Mouse (Mus musculus) forebrain, embryonic 12.5 days (tissue): ENCODE data around the gene Hipk4. TPM values are rescaled to one million over a fixed set of nuclear protein-coding genes. Genes with fewer than 3 reads are reported as not detected.

ENCODE experiments used
- ATAC-seq: fragments of 200-750 bp; cut with Nextera tagmentation; 2 replicates; pipeline ENCODE4 v1.8.0; 2017; ENCODE audit warnings: moderate TSS enrichment; ENCODE audit not compliant: low FRiP score
- H3K27ac ChIP-seq: fragments of 300-500 bp; sonication (generic); 2 replicates; pipeline ENCODE4 v1.5.1; 2016; ENCODE audit warnings: mild to moderate bottlenecking
- H3K27me3 ChIP-seq: fragments of 300-500 bp; sonication (generic); 2 replicates; pipeline ENCODE4 v1.6.1; 2016; ENCODE audit warnings: mild to moderate bottlenecking
- H3K36me3 ChIP-seq: fragments of 300-500 bp; sonication (generic); replicated peaks from 2 replicates; pipeline ENCODE4 v1.6.1; 2016; ENCODE audit warnings: mild to moderate bottlenecking
- H3K4me1 ChIP-seq: fragments of 300-500 bp; sonication (generic); 2 replicates; pipeline ENCODE4 v1.6.1; 2016
- H3K4me2 ChIP-seq: fragments of 300-500 bp; sonication (generic); 2 replicates; pipeline ENCODE4 v1.6.1; 2016; ENCODE audit warnings: mild to moderate bottlenecking, moderate library complexity
- H3K4me3 ChIP-seq: fragments of 300-500 bp; sonication (generic); replicated peaks from 2 replicates; pipeline ENCODE4 v1.5.1; 2016; ENCODE audit warnings: mild to moderate bottlenecking
- H3K9ac ChIP-seq: fragments of 300-500 bp; sonication (generic); 2 replicates; pipeline ENCODE4 v1.6.1; 2016; ENCODE audit warnings: mild to moderate bottlenecking
- H3K9me3 ChIP-seq: fragments of 300-500 bp; sonication (generic); 2 replicates; pipeline ENCODE4 v1.6.1; 2016
- WGBS: fragments of 180-500 bp; shearing (Covaris S2); methylation state at CpG from one replicate; pipeline ENCODE4 v1.1.7; 2016; 5-methylcytosine and 5-hydroxymethylcytosine counted together
- polyA plus RNA-seq: library from polyadenylated mRNA; unstranded; fragments of >200 nt; fragmentation: Nextera tagmentation; extraction: Ambion mirVana; gene quantifications from 2 replicates; pipeline ENCODE4 v1.2.1, GENCODE M21; 2016

The Hipk4 gene
- 0.26 and 0.57 TPM in 2 replicates for polyA plus RNA-seq

DNA sequence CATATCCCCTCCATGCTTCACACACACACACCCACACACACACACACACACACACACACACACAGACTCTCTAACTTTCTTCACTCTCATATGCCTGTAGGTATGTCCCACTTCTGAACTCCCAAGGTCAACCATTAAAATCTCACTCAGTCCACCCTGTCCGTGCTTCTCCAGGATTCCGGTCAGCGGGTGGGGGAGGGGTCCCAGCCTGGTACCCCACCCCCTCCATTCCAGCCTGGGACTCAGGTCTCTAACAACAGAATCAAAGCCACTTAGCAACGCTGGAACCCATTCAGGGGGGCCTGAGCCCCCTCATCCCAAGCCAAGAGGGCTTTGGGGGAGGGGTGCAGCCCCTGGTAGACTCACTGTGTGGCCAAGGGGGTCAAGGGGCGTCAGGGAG lies at the start of gene Hipk4:
Gene Hipk4 (plus strand): TSS at position 301 of the 400 bp plus-strand sequence.
- H3K36me3 ChIP-seq, result no peaks in the 10 kb centered on the region
- no peak within 1 kb of the TSS for H3K4me2 ChIP-seq
- 0 out of 2 replicates have a peak, but pooled peaks cover 4% of the 10 kb centered on the region for H3K4me1 ChIP-seq
- no peaks in the 10 kb centered on the region for H3K9me3 ChIP-seq
- no peak within 1 kb of the TSS for H3K4me3 ChIP-seq
- 61% methylated on average over 5 of the region's 5 CpGs for WGBS
- H3K27me3 ChIP-seq, result no peaks in the 10 kb centered on the region
- ATAC-seq, result no peak
- no peak within 1 kb of the TSS for H3K9ac ChIP-seq
- H3K27ac ChIP-seq, result no peak within 1 kb of the TSS

- peak overlapping the region; percentile 94 for H3K27ac ChIP-seq
- peak overlapping the region; percentile 73 for H3K4me3 ChIP-seq
- H3K4me2 ChIP-seq, result peak overlapping the region; percentile 75
- H3K9ac ChIP-seq, result peak overlapping the region; percentile 62
- ATAC-seq, result no peak; the same call in 1 of the 2 replicates
- WGBS, result under 1% methylated on average over 34 of the region's 34 CpGs
- H3K27me3 ChIP-seq, result no peaks in the 10 kb centered on the region
- H3K36me3 ChIP-seq, result peaks cover 22% of the 10 kb centered on the region
- peaks cover 4% of the 10 kb centered on the region for H3K4me1 ChIP-seq
- H3K9me3 ChIP-seq, result no peaks in the 10 kb centered on the region
Measured at GRCm38 (mm10) chr7:27473835-27474489, 49.1 kb upstream of the Hipk4 start.

DNA sequence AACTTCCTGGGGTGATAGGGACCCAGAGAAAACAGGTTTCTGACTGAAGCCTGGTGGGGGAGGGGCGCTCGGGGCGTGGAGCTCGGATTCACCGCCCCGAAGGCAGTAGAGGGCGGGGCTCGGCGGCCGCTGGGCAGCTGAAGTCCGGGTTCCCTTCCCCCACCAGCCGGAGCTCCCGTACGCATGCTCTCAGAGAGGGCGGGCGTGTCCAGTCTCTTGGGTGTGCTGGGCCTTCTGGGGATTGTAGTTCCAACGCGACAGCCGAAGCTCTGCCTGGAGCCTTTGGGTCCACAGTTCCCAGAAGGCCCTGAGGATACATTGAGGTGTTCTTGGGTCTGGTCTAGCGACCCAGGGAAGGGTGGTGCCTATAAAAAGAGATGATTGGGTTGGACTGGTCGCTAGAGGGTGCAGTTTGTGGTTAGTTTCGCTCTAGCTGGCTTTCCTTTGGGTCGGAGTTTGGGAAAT lies 48.5 kb upstream of the Hipk4 start:
- peak overlapping the region; percentile 62 for H3K9ac ChIP-seq
- peak overlapping the region; percentile 75 for H3K4me2 ChIP-seq
- no peaks in the 10 kb centered on the region for H3K9me3 ChIP-seq
- H3K27me3 ChIP-seq, result no peaks in the 10 kb centered on the region
- peak; percentile 91 for ATAC-seq
- H3K4me3 ChIP-seq, result peak overlapping the region; percentile 73
- peak overlapping the region; percentile 94 for H3K27ac ChIP-seq
- peaks cover 22% of the 10 kb centered on the region for H3K36me3 ChIP-seq
- WGBS, result under 1% methylated on average over 23 of the region's 23 CpGs
- H3K4me1 ChIP-seq, result peaks cover 4% of the 10 kb centered on the region

DNA sequence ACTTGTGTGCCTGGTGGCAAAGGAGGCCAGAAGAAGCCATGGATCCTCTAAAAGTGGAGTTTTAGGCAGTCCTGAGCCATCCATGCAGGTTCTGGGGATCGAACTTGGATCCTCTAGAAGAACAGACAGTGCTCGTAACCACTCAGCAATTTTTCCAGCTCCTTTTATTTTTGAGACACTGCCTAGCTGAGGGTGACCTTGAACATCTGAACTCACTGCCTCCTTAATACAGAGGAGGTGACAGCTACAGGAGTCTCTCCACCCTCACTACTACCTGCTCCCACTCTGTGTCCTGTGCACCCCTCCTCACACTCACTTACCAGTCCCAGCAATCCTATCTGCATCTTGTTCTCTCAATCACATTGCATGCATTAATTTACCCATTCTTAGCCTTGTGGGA lies 47.5 kb upstream of the Hipk4 start:
- Histone ChIP-seq H3K9ac (no peak overlapping the region), H3K4me2 (no peak overlapping the region), H3K27ac (no peak overlapping the region), H3K27me3 (0 out of 2 replicates have a peak, but pooled peaks cover 2% of the 10 kb centered on the region), H3K36me3 (peaks cover 22% of the 10 kb centered on the region), H3K4me3 (no peak overlapping the region), H3K4me1 (peaks cover 4% of the 10 kb centered on the region), H3K9me3 (no peaks in the 10 kb centered on the region)
- WGBS, result 97% methylated on average over 2 of the region's 2 CpGs
- no peak for ATAC-seq

DNA sequence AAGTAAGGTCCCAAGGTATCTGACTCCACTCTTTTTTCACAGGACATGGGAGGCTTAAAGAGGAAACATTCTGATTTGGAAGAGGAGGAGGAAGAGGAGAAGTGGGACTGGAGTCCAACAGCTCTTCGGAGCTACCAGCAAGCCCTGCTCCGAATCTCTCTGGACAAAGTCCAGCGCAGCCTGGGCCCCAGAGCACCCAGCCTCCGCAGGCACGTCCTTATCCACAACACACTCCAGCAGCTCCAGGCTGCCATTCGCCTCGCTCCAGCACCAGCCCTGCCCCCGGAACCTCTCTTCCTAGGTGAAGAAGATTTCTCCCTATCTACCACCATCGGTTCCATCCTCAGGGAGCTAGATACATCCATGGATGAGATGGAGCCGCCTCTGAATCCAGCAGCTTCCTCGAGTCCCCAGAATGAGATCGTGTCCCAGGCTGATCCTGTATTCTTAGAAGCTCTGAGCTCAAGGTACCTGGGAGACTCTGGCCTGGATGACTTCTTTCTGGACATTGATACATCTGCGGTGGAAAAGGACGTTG lies 46.9 kb upstream of the Hipk4 start:
- WGBS, result 95% methylated on average over 14 of the region's 14 CpGs
- no peak overlapping the region for H3K9ac ChIP-seq
- ATAC-seq, result no peak

GRCm38 (mm10) chr7:27478561-27478960 lies 44.5 kb upstream of the Hipk4 start:
- H3K27me3 ChIP-seq, result 0 out of 2 replicates have a peak, but pooled peaks cover 2% of the 10 kb centered on the region
- peaks cover 22% of the 10 kb centered on the region for H3K36me3 ChIP-seq
- H3K9me3 ChIP-seq, result no peaks in the 10 kb centered on the region
- peaks cover 11% of the 10 kb centered on the region for H3K4me1 ChIP-seq
- no peak for ATAC-seq
- H3K4me3 ChIP-seq, result no peak overlapping the region
- WGBS, result 89% methylated on average over 7 of the region's 7 CpGs
- H3K9ac ChIP-seq, result no peak overlapping the region
- H3K4me2 ChIP-seq, result no peak overlapping the region
- no peak overlapping the region for H3K27ac ChIP-seq

More for the DNA sequence above, 46.9 kb upstream of the Hipk4 start:
- Histone ChIP-seq H3K27ac (no peak overlapping the region), H3K4me1 (peaks cover 6% of the 10 kb centered on the region), H3K9me3 (no peaks in the 10 kb centered on the region), H3K4me3 (no peak overlapping the region), H3K4me2 (no peak overlapping the region), H3K36me3 (peaks cover 22% of the 10 kb centered on the region), H3K27me3 (0 out of 2 replicates have a peak, but pooled peaks cover 2% of the 10 kb centered on the region)

GRCm38 (mm10) chr7:27479750-27480149 lies 43.3 kb upstream of the Hipk4 start:
- 0 out of 2 replicates have a peak, but pooled peaks cover 2% of the 10 kb centered on the region for H3K27me3 ChIP-seq
- H3K4me1 ChIP-seq, result peaks cover 11% of the 10 kb centered on the region
- peaks cover 22% of the 10 kb centered on the region for H3K36me3 ChIP-seq
- H3K4me3 ChIP-seq, result no peak overlapping the region
- H3K9ac ChIP-seq, result no peak overlapping the region
- WGBS, result 74% methylated on average over 1 of the region's 1 CpGs
- H3K4me2 ChIP-seq, result no peak overlapping the region
- ATAC-seq, result no peak
- H3K27ac ChIP-seq, result no peak overlapping the region
- no peaks in the 10 kb centered on the region for H3K9me3 ChIP-seq

- peaks cover 22% of the 10 kb centered on the region for H3K36me3 ChIP-seq
- 0 out of 2 replicates have a peak overlapping the region, but pooled peaks have one; percentile 47 for H3K27ac ChIP-seq
- 68% methylated on average over 3 of the region's 3 CpGs for WGBS
Measured at GRCm38 (mm10) chr7:27480506-27480905, 42.6 kb upstream of the Hipk4 start.

DNA sequence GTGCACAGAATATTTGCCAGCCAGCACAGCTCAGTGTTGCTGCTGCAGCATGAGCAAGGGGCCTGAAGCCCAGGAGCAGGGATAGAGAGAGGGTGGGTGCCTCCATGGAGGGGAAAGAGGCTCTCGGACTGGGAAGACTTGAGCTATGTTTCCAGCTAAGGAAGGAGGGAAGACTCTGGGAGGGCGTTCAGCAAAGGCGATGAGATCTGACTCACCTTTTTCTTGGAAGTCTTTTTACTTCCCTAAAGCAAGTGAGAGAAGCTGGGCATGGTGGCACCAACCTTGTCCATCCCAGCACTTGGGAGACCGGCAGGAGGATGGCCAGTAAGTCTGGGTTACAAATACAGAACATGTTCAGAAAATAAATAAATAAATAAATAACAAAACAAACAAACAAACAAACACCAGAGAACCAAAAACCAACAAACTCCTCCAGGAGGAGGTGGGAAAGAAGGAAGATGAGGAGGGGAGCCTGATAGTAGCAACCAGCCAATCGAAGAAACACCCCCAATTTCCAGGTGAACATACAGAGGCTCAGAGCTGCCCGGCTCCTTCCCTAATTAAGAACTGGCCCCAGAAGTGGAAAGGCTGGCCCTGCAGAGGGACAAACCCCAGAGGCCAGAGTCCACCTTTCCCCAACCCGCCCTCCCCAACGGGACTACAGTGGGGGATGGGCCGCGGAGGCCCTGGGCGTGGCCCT lies 42.0 kb upstream of the Hipk4 start:
- WGBS, result 10% methylated on average over 10 of the region's 11 CpGs
- ATAC-seq, result no peak

More at GRCm38 (mm10) chr7:27480506-27480905, 42.6 kb upstream of the Hipk4 start:
- Histone ChIP-seq H3K4me3 (no peak overlapping the region), H3K4me1 (peaks cover 11% of the 10 kb centered on the region), H3K9me3 (no peaks in the 10 kb centered on the region), H3K4me2 (no peak overlapping the region), H3K9ac (no peak overlapping the region), H3K27me3 (0 out of 2 replicates have a peak, but pooled peaks cover 6% of the 10 kb centered on the region)
- ATAC-seq, result no peak

GRCm38 (mm10) chr7:27481627-27481969 lies 41.5 kb upstream of the Hipk4 start:
- peak overlapping the region; percentile 62 for H3K4me2 ChIP-seq
- peaks cover 14% of the 10 kb centered on the region for H3K4me1 ChIP-seq
- H3K36me3 ChIP-seq, result peaks cover 14% of the 10 kb centered on the region
- WGBS, result 0% methylated on average over 6 of the region's 12 CpGs
- H3K27ac ChIP-seq, result peak overlapping the region; percentile 50; the same call in 1 of the 2 replicates
- H3K9me3 ChIP-seq, result no peaks in the 10 kb centered on the region
- ATAC-seq, result peak; percentile 80
- peak overlapping the region; percentile 33 for H3K4me3 ChIP-seq
- 0 out of 2 replicates have a peak, but pooled peaks cover 7% of the 10 kb centered on the region for H3K27me3 ChIP-seq
- H3K9ac ChIP-seq, result peak overlapping the region; percentile 50

More for the DNA sequence above, 42.0 kb upstream of the Hipk4 start:
- H3K4me1 ChIP-seq, result peaks cover 11% of the 10 kb centered on the region
- no peaks in the 10 kb centered on the region for H3K9me3 ChIP-seq
- peak overlapping the region; percentile 62 for H3K4me2 ChIP-seq
- peak overlapping the region; percentile 50 for H3K9ac ChIP-seq
- 0 out of 2 replicates have a peak, but pooled peaks cover 7% of the 10 kb centered on the region for H3K27me3 ChIP-seq
- peak overlapping the region; percentile 50; the same call in 1 of the 2 replicates for H3K27ac ChIP-seq
- peak overlapping the region; percentile 33 for H3K4me3 ChIP-seq
- peaks cover 19% of the 10 kb centered on the region for H3K36me3 ChIP-seq

DNA sequence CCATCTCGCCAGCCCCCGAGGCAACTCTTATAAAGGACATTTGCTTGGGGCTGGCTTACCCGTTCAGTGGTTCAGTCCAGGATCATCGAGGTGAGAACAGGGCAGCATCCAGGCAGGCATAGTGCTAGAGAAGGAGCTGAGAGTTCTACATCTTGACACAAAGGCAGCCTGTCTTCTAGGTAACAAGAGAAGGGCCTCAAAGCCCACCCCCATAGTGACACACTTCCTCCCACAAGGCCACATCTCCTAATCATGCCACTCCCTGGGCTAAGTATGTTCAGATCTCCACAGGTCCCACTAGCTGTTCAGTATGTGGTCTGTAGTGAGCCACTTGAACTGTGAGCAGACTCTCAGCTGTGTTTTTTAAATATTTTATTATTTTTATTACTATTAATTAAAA lies 39.2 kb upstream of the Hipk4 start:
- Histone ChIP-seq H3K36me3 (no peaks in the 10 kb centered on the region), H3K4me2 (no peak overlapping the region), H3K9ac (no peak overlapping the region), H3K27ac (no peak overlapping the region), H3K4me3 (no peak overlapping the region), H3K27me3 (peaks cover 12% of the 10 kb centered on the region; the same call in 1 of the 2 replicates), H3K4me1 (peaks cover 24% of the 10 kb centered on the region), H3K9me3 (no peaks in the 10 kb centered on the region)
- WGBS, result 81% methylated on average over 4 of the region's 4 CpGs
- no peak for ATAC-seq
